Mouse (Mus musculus): ENCODE measurements around the gene Ccdc181.

Ccdc181 gene

DNA sequence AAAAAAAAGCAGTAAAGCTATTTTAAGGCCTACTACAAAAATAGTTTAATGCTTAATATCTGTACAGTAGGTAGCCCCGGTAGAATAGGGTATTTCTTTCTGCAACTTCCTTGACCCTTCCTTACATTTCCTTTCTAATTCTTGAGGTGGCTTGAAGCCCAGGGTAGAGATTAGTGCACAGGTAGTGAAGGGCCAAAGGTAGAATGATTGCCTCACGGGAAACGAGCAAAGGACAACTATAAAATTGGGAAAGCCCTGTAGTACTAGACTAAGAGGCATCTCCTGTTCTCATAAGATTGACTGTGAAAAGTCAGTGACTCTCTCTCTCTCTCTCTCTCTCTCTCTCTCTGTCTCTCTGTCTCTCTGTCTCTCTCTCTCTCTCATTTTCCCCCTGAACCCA, 60.0 kb downstream of the Ccdc181 start:
- DNase-seq (ENCODE audit: low read depth, low spot score): no peak

DNA sequence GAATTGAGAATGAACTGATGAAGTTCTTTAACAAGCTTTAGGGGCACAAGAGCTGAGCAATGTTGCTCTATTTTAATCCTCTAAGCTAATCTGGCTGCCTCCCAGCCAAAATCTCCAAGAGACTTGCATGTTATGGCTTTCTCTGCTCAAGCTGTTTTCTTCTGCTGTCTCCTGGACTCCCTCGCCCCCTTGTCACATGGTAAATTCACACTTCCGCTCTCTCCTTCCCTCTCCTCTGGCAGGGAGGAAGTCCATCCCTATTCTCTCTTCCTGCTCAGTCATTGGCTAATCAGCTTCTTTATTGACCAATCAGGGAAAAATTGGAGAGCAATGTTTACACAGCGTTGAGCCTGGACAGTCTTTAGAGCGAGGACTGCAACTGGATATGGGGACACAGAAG, 60.5 kb downstream of the Ccdc181 start:
- no peak for DNase-seq (ENCODE audit: low read depth, low spot score)

All from retina, postnatal 7 days (tissue).